Mouse (Mus musculus): ENCODE results near the gene Setmar.

GRCm38 (mm10) chr6:108098171-108098845 is 33.5 kb downstream of the Setmar start:
- TF ChIP-seq CTCF (IDR thresholded peaks at IDR 0.05; ENCODE audit: low read depth, low read length) (no peak), POLR2A (IDR thresholded peaks at IDR 0.05; ENCODE audit: borderline replicate concordance, low read depth, low read length) (no peak)
